Mouse (Mus musculus) CD8-positive naive resting alpha-beta T cell, adult 2 months (primary cell): Measurements from ENCODE around the gene Dnal1.

ENCODE experiments used
- DNase-seq, 2 experiments: peaks; one replicate each; pipeline ENCODE4 v3.0.0; 2022; ENCODE audit warnings: low read depth in 2 of 2, low spot score in 2 of 2

Gene Dnal1

DNA sequence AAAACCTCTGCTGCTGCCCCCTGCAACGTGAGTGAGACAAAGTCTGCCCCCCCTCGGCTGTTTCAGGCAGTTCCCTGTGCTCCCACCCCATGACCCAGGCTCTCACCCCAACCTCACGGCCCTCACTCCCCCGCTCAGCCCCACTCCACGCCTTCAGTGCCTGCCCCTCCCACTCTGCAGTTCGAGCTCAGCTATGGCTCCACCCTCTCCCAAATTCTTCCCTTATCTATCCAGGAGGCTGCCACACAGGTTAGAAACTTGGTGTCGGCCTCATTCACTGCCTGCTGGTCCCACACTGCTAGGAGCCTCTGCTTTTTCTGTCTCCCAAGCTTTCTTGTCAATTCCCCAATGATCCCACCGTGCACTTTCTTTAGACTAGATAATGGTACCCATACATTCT lies 47.0 kb downstream of the Dnal1 start:
- DNase-seq, result no peak

GRCm38 (mm10) chr12:84161616-84162433 lies 47.7 kb downstream of the Dnal1 start:
- DNase-seq, result peak in 1 of 2 experiments; percentile 32

DNA sequence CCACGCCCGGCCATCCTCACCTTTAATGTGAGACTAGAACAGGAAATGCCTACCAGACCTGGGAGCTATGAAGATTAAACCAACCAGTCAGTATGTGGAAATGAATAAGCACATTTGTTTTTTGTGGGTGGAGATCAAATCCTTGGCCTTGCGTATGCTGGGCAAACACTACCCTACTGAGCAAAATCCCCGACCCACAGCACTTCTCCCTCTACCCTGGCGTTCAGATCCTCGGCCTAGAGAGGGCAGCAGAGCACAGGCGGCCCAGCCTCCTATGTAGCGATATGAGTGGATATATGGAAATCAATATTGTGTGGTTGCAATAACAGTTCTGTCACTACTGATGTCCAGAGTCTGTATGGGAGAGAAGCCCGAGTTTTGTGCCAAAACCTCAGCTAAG lies 49.0 kb downstream of the Dnal1 start:
- DNase-seq, result peak; percentile 53 to 60

- no peak for DNase-seq
Observed at GRCm38 (mm10) chr12:84163586-84164110, 49.5 kb downstream of the Dnal1 start.

- DNase-seq, result no peak
Observed at GRCm38 (mm10) chr12:84165631-84166373, 51.6 kb downstream of the Dnal1 start.

GRCm38 (mm10) chr12:84170610-84171009 lies 56.4 kb downstream of the Dnal1 start:
- DNase-seq, result peak in 1 of 2 experiments; percentile 42

DNA sequence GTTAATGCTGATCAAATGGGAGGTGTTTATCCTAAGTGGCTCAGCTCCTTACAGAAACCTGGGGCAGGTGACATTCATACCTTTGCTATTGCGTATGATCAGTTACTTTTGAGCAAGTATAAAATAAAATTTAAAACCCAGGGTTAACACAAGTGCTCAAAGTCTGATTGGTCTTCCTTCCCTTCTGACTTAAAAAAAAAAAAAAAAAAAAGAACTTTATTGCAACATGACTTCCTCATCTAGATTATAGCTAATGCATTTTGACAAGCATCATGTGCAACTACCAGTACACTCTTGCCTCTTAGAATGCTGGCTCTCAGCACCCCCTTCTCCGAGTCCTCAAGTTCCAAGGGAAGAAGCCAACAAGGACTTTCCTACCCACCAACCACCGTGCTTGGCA lies 58.0 kb downstream of the Dnal1 start:
- DNase-seq, result no peak

DNA sequence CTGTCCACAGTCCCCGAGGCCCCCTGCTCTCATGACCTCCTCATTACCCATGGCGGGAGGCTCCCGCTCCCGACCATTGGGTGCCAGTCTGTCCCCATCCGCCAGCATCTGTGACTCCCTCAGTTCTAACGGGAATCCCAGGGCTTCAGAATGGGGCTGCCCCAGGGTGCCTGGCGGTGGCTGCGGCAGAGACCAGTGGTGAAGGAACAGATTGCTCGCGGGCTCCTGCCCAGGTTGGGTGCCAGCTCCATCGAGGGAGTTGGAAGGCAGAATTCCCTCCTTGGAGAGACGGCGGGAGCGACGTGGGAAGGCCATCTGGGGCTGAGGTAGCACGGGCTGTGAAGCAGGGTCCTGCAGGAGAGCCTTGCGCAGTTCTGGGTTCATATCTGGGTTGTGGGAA lies 58.7 kb downstream of the Dnal1 start:
- DNase-seq, result no peak

- DNase-seq, result no peak
Observed at GRCm38 (mm10) chr12:84173309-84173915, 59.2 kb downstream of the Dnal1 start.

GRCm38 (mm10) chr12:84174190-84174811 lies 60.1 kb downstream of the Dnal1 start:
- DNase-seq, result no peak

DNA sequence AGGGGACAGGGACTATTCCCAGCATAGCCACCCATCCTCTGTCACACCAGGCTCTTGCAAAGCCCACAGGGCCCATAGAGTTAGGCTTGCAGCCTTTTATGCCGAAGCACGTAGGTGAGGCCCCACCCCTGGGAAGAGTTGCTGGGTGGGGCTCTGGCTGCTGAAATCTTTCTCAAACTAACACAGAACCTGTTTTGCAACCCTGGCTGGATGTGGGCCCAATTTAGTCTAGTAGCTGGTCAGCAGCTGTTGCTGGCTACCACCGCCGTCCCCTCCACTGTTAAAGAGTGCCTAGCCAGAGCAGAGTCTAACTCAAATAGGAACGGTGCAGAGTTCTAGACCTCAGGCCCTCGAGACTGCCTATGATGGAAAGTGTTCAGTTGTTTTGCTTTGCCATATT lies 60.7 kb downstream of the Dnal1 start:
- no peak for DNase-seq

DNA sequence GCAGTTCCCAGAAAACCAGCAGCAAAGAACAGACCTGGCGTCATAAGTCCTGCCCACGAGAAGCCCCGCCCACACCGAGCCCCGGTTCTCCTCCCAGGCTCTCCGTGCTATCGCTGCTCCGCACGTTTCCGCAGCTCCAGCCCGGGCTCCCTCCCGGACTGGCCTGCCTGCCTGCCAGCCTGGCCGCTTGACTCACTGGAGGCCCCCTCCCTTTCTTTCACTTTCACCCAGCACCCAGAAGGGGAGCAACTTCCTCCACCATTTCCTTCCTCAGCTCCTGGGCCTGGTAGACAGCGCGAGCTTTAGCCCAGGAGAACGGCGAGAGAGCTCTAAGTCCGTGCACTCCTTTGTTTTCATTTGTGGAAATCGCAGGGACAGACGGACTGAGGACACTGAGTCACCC lies 61.5 kb downstream of the Dnal1 start:
- peak; percentile 69 to 72 for DNase-seq

DNA sequence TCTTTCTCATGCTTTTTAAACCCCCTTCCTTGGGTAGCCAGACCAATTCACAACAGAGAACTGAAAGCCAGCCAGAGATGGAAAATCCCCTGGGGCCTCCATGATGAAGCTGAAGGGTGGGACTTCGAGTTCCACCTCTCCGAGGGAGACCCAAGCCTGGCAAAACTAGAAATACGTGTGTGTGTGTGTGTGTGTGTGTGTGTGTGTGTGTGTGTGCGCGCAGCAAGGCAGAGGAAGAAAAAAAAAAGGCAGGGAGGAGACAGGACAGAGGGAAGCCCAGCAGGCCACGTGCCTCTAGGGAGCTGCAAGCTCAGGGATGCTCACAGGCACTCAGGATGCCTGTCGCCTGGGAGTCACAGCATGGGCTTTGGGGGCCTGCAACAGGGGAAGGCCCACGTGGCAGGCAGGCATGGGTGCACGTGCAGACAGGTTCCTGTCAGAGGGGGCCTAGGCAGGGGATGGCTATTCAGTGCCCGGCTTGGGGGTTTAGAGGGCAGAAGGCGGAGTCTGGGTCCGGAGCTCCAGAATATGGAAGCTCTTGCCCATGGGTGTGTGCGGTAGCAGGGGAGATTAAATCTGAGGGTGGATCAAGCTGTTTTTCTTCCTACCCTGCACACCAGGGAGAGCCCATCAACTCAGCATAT lies 62.1 kb downstream of the Dnal1 start:
- no peak for DNase-seq

GRCm38 (mm10) chr12:84176886-84177765 lies 63.0 kb downstream of the Dnal1 start:
- DNase-seq, result peak in 1 of 2 experiments; percentile 39

GRCm38 (mm10) chr12:84178052-84178451 lies 63.9 kb downstream of the Dnal1 start:
- DNase-seq, result no peak

GRCm38 (mm10) chr12:84178652-84179445 lies 64.7 kb downstream of the Dnal1 start:
- DNase-seq, result no peak

DNA sequence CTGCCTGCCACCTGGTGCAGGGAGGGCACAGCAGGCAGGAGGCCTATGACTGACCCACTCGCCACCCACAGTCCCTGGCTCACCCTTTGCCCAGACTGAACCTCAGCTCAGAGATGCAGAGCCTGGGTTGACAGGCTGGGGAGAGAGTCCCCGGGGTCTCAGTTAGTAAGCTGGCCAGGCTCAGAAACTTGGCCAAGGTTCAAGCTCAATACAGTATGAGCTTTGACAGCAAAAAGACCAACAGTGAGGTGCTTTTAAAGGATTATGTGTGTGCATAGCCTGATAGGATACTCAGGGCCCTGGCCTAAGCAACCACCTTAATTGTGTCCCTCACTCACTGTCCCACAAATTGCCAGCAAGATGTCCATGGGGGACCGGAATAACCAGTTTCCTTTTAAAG lies 65.9 kb downstream of the Dnal1 start:
- no peak for DNase-seq

- DNase-seq, result no peak
Observed at GRCm38 (mm10) chr12:84180701-84181435, 66.7 kb downstream of the Dnal1 start.
